Mouse (Mus musculus) thymus, adult 2 months (tissue): Measurements from ENCODE around the gene Tradd.

Experiments used
- CTCF ChIP-seq: fragments of 200-500 bp; IDR thresholded peaks from 2 replicates; pipeline ENCODE4 v1.5.1; 2012; ENCODE audit warnings: mild to moderate bottlenecking, control low read depth, low read length, moderate library complexity, borderline replicate concordance; ENCODE audit not compliant: control insufficient read depth, poor library complexity, insufficient read depth; ENCODE audit errors: extremely low read depth
- POLR2A ChIP-seq: fragments of 200-500 bp; IDR thresholded peaks from 2 replicates; pipeline ENCODE4 v1.6.1; 2012; ENCODE audit warnings: mild to moderate bottlenecking, low read length, control low read depth, moderate library complexity; ENCODE audit not compliant: control insufficient read depth, poor library complexity, insufficient read depth; ENCODE audit errors: extremely low read depth

DNA sequence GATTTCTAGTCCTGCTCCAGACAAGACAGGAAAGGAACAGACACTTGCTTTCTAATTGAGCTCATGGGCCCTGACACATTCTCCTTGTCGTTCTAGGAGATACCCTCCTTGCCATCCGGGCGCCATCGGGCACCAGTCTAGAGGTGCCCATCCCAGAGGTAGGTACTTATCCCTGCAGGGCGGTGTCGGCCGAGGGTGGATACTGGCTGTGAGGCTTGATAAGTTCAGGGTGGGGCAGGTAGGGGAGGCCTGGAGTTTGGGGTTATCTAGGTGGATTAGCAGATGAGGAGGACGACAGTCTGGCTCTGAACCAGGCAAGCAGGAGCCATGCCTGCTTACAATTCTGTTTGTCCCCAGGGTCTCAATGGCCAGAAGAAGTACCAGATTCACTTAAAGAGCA, 35.6 kb upstream of the Tradd start:
- TF ChIP-seq POLR2A: no peak
- TF ChIP-seq CTCF: no peak
